Mouse (Mus musculus): ENCODE results near the gene Cldn15. TPM values are rescaled to one million over a fixed set of nuclear protein-coding genes. Genes with fewer than 3 reads are reported as not detected.

Cldn15 gene
- polyA plus RNA-seq, 1 experiment from 2014 or later = 0.25 TPM

DNA sequence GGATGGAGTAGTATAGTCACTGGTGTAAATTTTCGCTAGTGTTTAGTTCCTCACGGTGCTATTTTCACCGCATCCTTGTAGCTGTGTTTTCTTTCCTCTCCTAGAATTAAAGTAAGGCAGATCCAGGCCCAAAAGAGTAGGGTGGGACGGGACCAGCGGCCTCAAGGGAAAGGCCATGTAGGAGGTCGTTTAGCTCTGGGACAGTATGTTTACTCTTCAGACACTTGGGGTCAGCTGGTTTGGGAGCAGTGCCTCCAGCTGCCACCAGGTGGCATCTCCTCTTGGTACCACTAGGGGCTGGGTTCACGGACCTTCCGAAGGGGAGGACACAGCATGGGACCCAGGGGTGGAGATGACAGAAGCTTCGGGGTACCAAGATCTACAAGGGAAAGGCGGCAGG, 3.9 kb upstream of the Cldn15 start:
- Histone ChIP-seq H3K9ac (replicated peaks; ENCODE audit: low read length) (peak overlapping the region; percentile 69), H3K27ac (replicated peaks; ENCODE audit: low read depth, low read length) (0 out of 2 replicates have a peak overlapping the region, but pooled peaks have one; percentile 48), H3K27me3 (ENCODE audit: control insufficient read depth, insufficient read depth, low read length) (no peaks in the 10 kb centered on the region), H3K9me3 (replicated peaks; ENCODE audit: control insufficient read depth, low read length) (no peaks in the 10 kb centered on the region), H3K4me1 (ENCODE audit: control insufficient read depth, insufficient read depth, low read length) (no peaks in the 10 kb centered on the region), H3K4me3 (ENCODE audit: low read depth, low read length) (peak overlapping the region; percentile 55), H3K4me2 (ENCODE audit: low read depth, low read length) (peak overlapping the region; percentile 69), H3K36me3 (replicated peaks; ENCODE audit: control insufficient read depth, insufficient read depth, low read depth, low read length) (peaks cover 8% of the 10 kb centered on the region)
- peak; percentile 74 for ATAC-seq (replicated peaks; ENCODE audit: insufficient number of reproducible peaks, low FRiP score, low TSS enrichment, low read depth)
- peak; percentile 91 for DNase-seq (ENCODE audit: low spot score)
- WGBS = 1% methylated on average over 10 of the region's 10 CpGs

DNA sequence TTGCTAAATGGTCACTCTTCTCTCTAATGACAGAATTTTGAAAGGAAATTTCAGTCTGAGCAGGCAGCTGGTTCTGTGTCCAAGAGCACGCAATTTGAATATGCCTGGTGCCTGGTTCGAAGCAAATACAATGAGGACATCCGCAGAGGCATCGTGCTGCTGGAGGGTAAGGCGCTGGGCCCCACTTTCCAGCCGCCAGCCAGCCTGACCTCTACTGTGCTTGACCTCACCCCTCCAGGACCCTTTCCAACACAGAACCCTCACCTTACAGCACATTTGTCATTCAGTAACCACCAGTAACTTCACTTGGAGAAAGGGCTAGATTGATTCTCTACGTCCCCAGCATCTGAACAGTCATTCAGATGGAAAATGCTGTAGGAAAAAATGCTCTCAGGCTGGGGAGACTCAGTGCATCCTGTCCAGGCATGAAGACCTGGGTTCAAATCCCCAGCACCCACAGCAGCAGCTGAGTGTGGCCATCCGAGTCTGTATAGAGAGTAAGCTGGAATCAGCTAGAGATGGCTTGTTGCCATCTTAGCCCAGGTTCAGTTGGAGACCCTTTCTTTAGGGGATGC, 3.4 kb upstream of the Cldn15 start:
- peak overlapping the region; percentile 55 for H3K4me3 ChIP-seq (ENCODE audit: low read depth, low read length)
- H3K36me3 ChIP-seq (replicated peaks; ENCODE audit: control insufficient read depth, insufficient read depth, low read depth, low read length) = peaks cover 8% of the 10 kb centered on the region
- ATAC-seq (replicated peaks; ENCODE audit: insufficient number of reproducible peaks, low FRiP score, low TSS enrichment, low read depth) = no peak
- WGBS = 77% methylated on average over 8 of the region's 8 CpGs
- peak overlapping the region; percentile 69 for H3K4me2 ChIP-seq (ENCODE audit: low read depth, low read length)
- H3K4me1 ChIP-seq (ENCODE audit: control insufficient read depth, insufficient read depth, low read length) = no peaks in the 10 kb centered on the region
- DNase-seq (ENCODE audit: low spot score) = no peak
- H3K27ac ChIP-seq (replicated peaks; ENCODE audit: low read depth, low read length) = no peak overlapping the region
- H3K27me3 ChIP-seq (ENCODE audit: control insufficient read depth, insufficient read depth, low read length) = no peaks in the 10 kb centered on the region
- no peaks in the 10 kb centered on the region for H3K9me3 ChIP-seq (replicated peaks; ENCODE audit: control insufficient read depth, low read length)
- H3K9ac ChIP-seq (replicated peaks; ENCODE audit: low read length) = no peak overlapping the region

DNA sequence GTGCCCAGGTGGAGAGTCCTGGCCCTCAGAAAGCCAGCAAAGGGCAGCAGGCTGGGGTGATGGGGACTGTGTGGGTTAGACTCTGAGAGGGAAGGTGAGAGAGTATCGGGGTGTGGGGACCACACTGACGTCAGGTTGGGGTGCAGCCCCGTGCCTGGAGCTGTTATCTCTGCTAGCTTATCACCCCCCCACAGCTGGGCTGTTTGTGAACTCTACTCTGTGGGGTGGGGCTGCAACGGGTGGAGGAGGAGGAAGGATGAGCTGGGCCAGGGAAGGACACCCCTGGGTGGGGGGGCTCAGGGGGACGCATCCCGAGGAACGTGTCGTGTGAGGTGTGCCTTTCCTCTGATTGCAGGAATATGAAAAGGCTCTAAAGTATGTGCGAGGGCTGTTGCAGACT, 1.2 kb upstream of the Cldn15 start:
- peaks cover 8% of the 10 kb centered on the region for H3K36me3 ChIP-seq (replicated peaks; ENCODE audit: control insufficient read depth, insufficient read depth, low read depth, low read length)
- 87% methylated on average over 9 of the region's 9 CpGs for WGBS

DNA sequence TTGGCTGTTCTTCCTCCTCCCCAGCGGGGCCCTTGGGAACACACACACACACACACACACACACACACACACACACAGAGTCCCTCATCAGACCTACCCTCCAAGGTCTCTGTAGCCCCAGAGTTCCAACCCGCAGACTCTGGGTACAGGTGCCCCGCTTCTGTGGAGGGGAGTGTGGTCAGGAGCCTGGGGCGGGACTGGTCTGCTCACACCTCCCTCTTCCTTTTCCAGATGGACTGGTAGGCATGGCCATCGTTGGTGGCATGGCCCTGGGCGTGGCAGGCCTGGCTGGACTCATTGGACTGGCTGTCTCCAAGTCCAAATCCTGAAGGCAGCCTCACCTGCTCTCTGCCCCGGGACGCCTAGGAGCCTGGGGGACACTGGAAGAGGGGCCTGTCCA, 730 bp upstream of the Cldn15 start:
- H3K36me3 ChIP-seq (replicated peaks; ENCODE audit: control insufficient read depth, insufficient read depth, low read depth, low read length) = peaks cover 8% of the 10 kb centered on the region
- H3K4me3 ChIP-seq (ENCODE audit: low read depth, low read length) = no peak overlapping the region
- no peak overlapping the region for H3K27ac ChIP-seq (replicated peaks; ENCODE audit: low read depth, low read length)
- H3K9me3 ChIP-seq (replicated peaks; ENCODE audit: control insufficient read depth, low read length) = no peaks in the 10 kb centered on the region
- H3K27me3 ChIP-seq (ENCODE audit: control insufficient read depth, insufficient read depth, low read length) = no peaks in the 10 kb centered on the region
- 92% methylated on average over 8 of the region's 8 CpGs for WGBS
- no peak overlapping the region for H3K4me2 ChIP-seq (ENCODE audit: low read depth, low read length)
- DNase-seq (ENCODE audit: low spot score) (no peak), ATAC-seq (replicated peaks; ENCODE audit: insufficient number of reproducible peaks, low FRiP score, low TSS enrichment, low read depth) (no peak)
- H3K4me1 ChIP-seq (ENCODE audit: control insufficient read depth, insufficient read depth, low read length) = no peaks in the 10 kb centered on the region
- no peak overlapping the region for H3K9ac ChIP-seq (replicated peaks; ENCODE audit: low read length)

More for the DNA sequence above, 1.2 kb upstream of the Cldn15 start:
- Histone ChIP-seq H3K9ac (replicated peaks; ENCODE audit: low read length) (no peak overlapping the region), H3K4me1 (ENCODE audit: control insufficient read depth, insufficient read depth, low read length) (no peaks in the 10 kb centered on the region), H3K9me3 (replicated peaks; ENCODE audit: control insufficient read depth, low read length) (no peaks in the 10 kb centered on the region), H3K27ac (replicated peaks; ENCODE audit: low read depth, low read length) (no peak overlapping the region), H3K4me2 (ENCODE audit: low read depth, low read length) (no peak overlapping the region), H3K27me3 (ENCODE audit: control insufficient read depth, insufficient read depth, low read length) (no peaks in the 10 kb centered on the region), H3K4me3 (ENCODE audit: low read depth, low read length) (no peak overlapping the region)
- no peak for ATAC-seq (replicated peaks; ENCODE audit: insufficient number of reproducible peaks, low FRiP score, low TSS enrichment, low read depth)
- DNase-seq (ENCODE audit: low spot score) = no peak

DNA sequence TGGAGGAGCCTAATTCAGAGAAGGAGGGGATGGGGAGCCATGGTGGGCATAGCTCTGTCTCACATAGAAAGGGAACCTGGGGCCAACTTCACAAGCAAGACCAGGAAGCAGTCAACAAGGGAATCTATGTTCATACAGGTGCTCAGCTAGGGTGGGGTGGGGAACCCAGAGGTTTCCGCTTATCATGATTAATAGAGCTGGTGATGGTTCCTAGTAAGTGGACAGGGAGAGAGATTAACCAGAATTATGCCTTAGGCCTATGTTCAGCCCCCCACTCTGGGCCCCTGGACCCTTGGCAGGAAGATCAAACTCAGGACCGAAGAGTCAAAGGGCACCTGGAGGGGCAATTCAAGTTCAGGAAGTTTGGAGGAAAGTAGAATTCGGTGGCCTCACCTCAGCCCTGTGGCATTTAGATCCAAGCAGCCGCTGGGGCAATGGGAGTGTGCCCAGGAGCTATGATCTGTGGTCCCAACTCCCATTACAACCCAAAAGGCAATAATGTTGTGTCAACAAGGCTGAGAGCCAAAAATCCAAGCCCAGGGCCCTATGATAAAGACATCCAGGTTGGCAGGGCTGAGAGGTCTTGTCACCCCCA, 542 bp downstream of the Cldn15 start:
- Histone ChIP-seq H3K36me3 (replicated peaks; ENCODE audit: control insufficient read depth, insufficient read depth, low read depth, low read length) (peaks cover 8% of the 10 kb centered on the region), H3K9me3 (replicated peaks; ENCODE audit: control insufficient read depth, low read length) (no peaks in the 10 kb centered on the region), H3K27ac (replicated peaks; ENCODE audit: low read depth, low read length) (no peak overlapping the region), H3K4me1 (ENCODE audit: control insufficient read depth, insufficient read depth, low read length) (no peaks in the 10 kb centered on the region), H3K4me2 (ENCODE audit: low read depth, low read length) (no peak overlapping the region), H3K27me3 (ENCODE audit: control insufficient read depth, insufficient read depth, low read length) (no peaks in the 10 kb centered on the region), H3K4me3 (ENCODE audit: low read depth, low read length) (no peak overlapping the region), H3K9ac (replicated peaks; ENCODE audit: low read length) (no peak overlapping the region)
- WGBS = 88% methylated on average over 4 of the region's 4 CpGs
- no peak for DNase-seq (ENCODE audit: low spot score)
- ATAC-seq (replicated peaks; ENCODE audit: insufficient number of reproducible peaks, low FRiP score, low TSS enrichment, low read depth) = no peak

DNA sequence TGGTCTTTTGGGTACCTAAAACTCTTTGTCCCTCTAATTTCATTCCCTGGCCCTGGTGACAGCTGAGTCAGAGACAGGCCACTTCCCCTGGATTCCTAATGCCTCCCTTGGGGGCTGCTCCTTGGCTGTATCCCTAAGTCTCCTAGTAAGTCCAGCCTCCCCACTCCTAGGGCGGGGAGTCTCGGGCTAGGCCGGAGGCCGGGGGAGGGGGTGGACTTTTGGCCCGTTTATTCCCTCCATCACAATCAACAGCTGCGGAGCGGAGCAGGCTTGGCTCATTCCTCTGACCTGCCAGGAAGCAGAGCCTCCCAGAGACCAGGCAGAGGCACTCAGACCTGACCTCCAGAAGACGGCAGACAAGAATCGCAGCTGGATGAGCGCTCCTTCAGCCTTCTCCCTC, 1.2 kb downstream of the Cldn15 start:
- Histone ChIP-seq H3K9ac (replicated peaks; ENCODE audit: low read length) (no peak overlapping the region), H3K36me3 (replicated peaks; ENCODE audit: control insufficient read depth, insufficient read depth, low read depth, low read length) (peaks cover 8% of the 10 kb centered on the region), H3K27me3 (ENCODE audit: control insufficient read depth, insufficient read depth, low read length) (no peaks in the 10 kb centered on the region), H3K4me1 (ENCODE audit: control insufficient read depth, insufficient read depth, low read length) (no peaks in the 10 kb centered on the region), H3K4me2 (ENCODE audit: low read depth, low read length) (no peak overlapping the region), H3K9me3 (replicated peaks; ENCODE audit: control insufficient read depth, low read length) (no peaks in the 10 kb centered on the region), H3K4me3 (ENCODE audit: low read depth, low read length) (no peak overlapping the region), H3K27ac (replicated peaks; ENCODE audit: low read depth, low read length) (no peak overlapping the region)
- WGBS = 75% methylated on average over 10 of the region's 10 CpGs
- ATAC-seq (replicated peaks; ENCODE audit: insufficient number of reproducible peaks, low FRiP score, low TSS enrichment, low read depth) (no peak), DNase-seq (ENCODE audit: low spot score) (no peak)

DNA sequence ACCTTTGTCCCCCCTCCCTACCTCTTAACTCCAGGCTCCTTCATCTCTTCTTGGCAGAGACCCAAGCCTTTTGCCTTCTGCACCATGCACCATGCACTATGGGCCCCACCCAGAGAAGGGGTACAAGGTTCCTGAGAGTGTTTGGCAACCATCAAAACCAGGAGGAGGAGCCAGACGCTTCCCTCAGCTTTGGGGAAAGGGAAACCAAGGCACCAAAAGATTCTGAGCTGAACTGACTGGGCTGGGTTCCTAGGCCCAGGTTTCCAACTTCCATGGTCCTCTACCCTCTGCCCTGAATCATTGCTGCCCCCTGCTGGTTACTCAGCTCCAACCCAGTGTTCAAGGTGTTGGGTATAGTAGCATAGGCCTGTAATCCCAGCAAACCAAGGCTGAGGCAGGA, 4.3 kb downstream of the Cldn15 start:
- no peak overlapping the region for H3K4me2 ChIP-seq (ENCODE audit: low read depth, low read length)
- ATAC-seq (replicated peaks; ENCODE audit: insufficient number of reproducible peaks, low FRiP score, low TSS enrichment, low read depth) (no peak), DNase-seq (ENCODE audit: low spot score) (peak; percentile 57)
- no peak overlapping the region for H3K9ac ChIP-seq (replicated peaks; ENCODE audit: low read length)
- no peaks in the 10 kb centered on the region for H3K4me1 ChIP-seq (ENCODE audit: control insufficient read depth, insufficient read depth, low read length)
- 52% methylated on average over 1 of the region's 1 CpGs for WGBS
- H3K4me3 ChIP-seq (ENCODE audit: low read depth, low read length) = no peak overlapping the region
- no peaks in the 10 kb centered on the region for H3K27me3 ChIP-seq (ENCODE audit: control insufficient read depth, insufficient read depth, low read length)
- H3K9me3 ChIP-seq (replicated peaks; ENCODE audit: control insufficient read depth, low read length) = no peaks in the 10 kb centered on the region
- no peak overlapping the region for H3K27ac ChIP-seq (replicated peaks; ENCODE audit: low read depth, low read length)
- peaks cover 7% of the 10 kb centered on the region for H3K36me3 ChIP-seq (replicated peaks; ENCODE audit: control insufficient read depth, insufficient read depth, low read depth, low read length)

DNA sequence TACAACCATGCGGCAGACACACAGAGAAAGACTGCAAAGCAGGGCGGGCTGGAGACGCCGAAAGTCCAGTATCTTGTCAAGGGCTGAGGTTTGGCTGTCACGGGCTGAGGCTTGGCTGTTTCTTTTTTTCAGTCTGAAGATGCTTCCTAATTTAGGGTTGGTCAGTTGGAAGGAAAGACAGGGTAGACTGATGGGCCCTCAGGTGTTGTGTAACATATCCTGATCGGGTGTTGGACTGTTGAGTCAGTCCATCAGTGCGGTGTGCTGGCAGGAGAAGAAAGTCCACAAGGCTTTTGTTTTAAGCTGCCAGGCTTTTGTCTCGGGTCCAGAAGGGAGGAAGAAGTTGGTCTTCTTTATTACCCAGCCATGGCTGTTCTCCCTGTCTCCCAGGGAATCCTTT, 7.3 kb downstream of the Cldn15 start:
- H3K4me1 ChIP-seq (ENCODE audit: control insufficient read depth, insufficient read depth, low read length) = no peaks in the 10 kb centered on the region
- ATAC-seq (replicated peaks; ENCODE audit: insufficient number of reproducible peaks, low FRiP score, low TSS enrichment, low read depth) (no peak), DNase-seq (ENCODE audit: low spot score) (no peak)
- no peak overlapping the region for H3K9ac ChIP-seq (replicated peaks; ENCODE audit: low read length)
- no peak overlapping the region for H3K4me3 ChIP-seq (ENCODE audit: low read depth, low read length)
- H3K27ac ChIP-seq (replicated peaks; ENCODE audit: low read depth, low read length) = no peak overlapping the region
- no peaks in the 10 kb centered on the region for H3K9me3 ChIP-seq (replicated peaks; ENCODE audit: control insufficient read depth, low read length)
- no peaks in the 10 kb centered on the region for H3K36me3 ChIP-seq (replicated peaks; ENCODE audit: control insufficient read depth, insufficient read depth, low read depth, low read length)
- no peaks in the 10 kb centered on the region for H3K27me3 ChIP-seq (ENCODE audit: control insufficient read depth, insufficient read depth, low read length)
- no peak overlapping the region for H3K4me2 ChIP-seq (ENCODE audit: low read depth, low read length)
- 82% methylated on average over 8 of the region's 8 CpGs for WGBS
